8 mouse cellular contexts compared by ENCODE assay signal in genomic region chr8:126422174-126422919, GRCm38 (mm10). TPM values are rescaled to one million over a fixed set of nuclear protein-coding genes. Genes with fewer than 3 reads are reported as not detected.
DNase-seq lines count a peak whose midpoint lies in the region; ATAC-seq and TF ChIP-seq lines count a peak whose summit lies in the region.

Coa6 (plus strand) TSS chr8:126422515.

- H3K4me3 ChIP-seq in ES-E14 (ENCODE audit: insufficient read depth in 1 of 2, low read depth in 1 of 2, low read length in 2 of 2, poor library complexity in 1 of 2, severe bottlenecking in 1 of 2): peak within 1 kb of the TSS; percentile 93 to 96
- peak within 1 kb of the TSS; percentile 91 for H3K4me3 ChIP-seq in forebrain, embryonic 15.5 days
- peak within 1 kb of the TSS; percentile 99 for H3K4me3 ChIP-seq in lung, adult 2 months (replicated peaks; ENCODE audit: extremely low read depth, low read depth, low read length)

- peak; percentile 96 for DNase-seq in ES-E14 (ENCODE audit: low read depth, low spot score)
- DNase-seq in cerebellum, adult 11-12 months: peak; percentile 97
- peak; percentile 94 for DNase-seq in heart, postnatal 25 days (ENCODE audit: low spot score)
- peak; percentile 96 to 98 for DNase-seq in layer of hippocampus, adult 18-20 months (ENCODE audit: low spot score in 2 of 2)
- DNase-seq in lung, adult 2 months: peak; percentile 99
- DNase-seq in thymus, adult 18-20 months: peak; percentile 94 to 96

- peaks cover 14% of the 10 kb centered on the region for H3K36me3 ChIP-seq in ES-E14 (ENCODE audit: control insufficient read depth, insufficient read depth, low read length, poor library complexity, severe bottlenecking)
- H3K36me3 ChIP-seq in forebrain, embryonic 15.5 days: peaks cover 23% of the 10 kb centered on the region

- H3K27ac ChIP-seq in ES-E14 (ENCODE audit: insufficient read depth, low read depth, low read length, poor library complexity, severe bottlenecking): no peak within 1 kb of the TSS
- peak within 1 kb of the TSS; percentile 86 for H3K27ac ChIP-seq in forebrain, embryonic 15.5 days (replicated peaks)

- no peaks in the 10 kb centered on the region for H3K27me3 ChIP-seq in forebrain, embryonic 15.5 days

- peak; percentile 99 for ATAC-seq in forebrain, embryonic 15.5 days (replicated peaks)
- ATAC-seq in neutrophil, adult 5-6 weeks (ENCODE audit: extremely low read depth, insufficient number of reproducible peaks, low FRiP score, poor library complexity, severe bottlenecking): peak; percentile 98

- in situ Hi-C loops in ES-E14 (cut with MboI; ENCODE audit: low sequenced_read_pairs in 2 of 2, unreplicated experiment in 2 of 2): no loop called here

- H3K4me1 ChIP-seq in ES-E14 (ENCODE audit: control insufficient read depth in 2 of 2, insufficient read depth in 2 of 2, low read length in 2 of 2, poor library complexity in 1 of 2): peaks cover 2% of the 10 kb centered on the region in 2 experiments; a peak in 1 of 4 replicates
- H3K4me1 ChIP-seq in forebrain, embryonic 15.5 days: peaks cover 19% of the 10 kb centered on the region
- peaks cover 5% of the 10 kb centered on the region for H3K4me1 ChIP-seq in lung, adult 2 months (ENCODE audit: control insufficient read depth, insufficient read depth, low read length)

- WGBS in forebrain, embryonic 15.5 days: under 1% methylated on average over 61 of the region's 61 CpGs
- WGBS in lung, adult 2 months: under 1% methylated on average over 61 of the region's 61 CpGs

- no peaks in the 10 kb centered on the region for H3K9me3 ChIP-seq in ES-E14 (ENCODE audit: control insufficient read depth, insufficient read depth, low read depth, low read length)
- no peaks in the 10 kb centered on the region for H3K9me3 ChIP-seq in forebrain, embryonic 15.5 days

- intact Hi-C loops in heart, postnatal 25 days (cut with DNase I): loop anchor here (5.0 kb wide), 1 partner anchor 525 kb away; the partner anchor contains the start of gene Tomm20

- no peak for TF ChIP-seq CTCF in lung, adult 2 months (IDR thresholded peaks at IDR 0.05; ENCODE audit: insufficient read depth, low read length)

- peak; percentile 79; the same call in 1 of the 2 replicates for TF ChIP-seq POLR2A in lung, adult 2 months (IDR thresholded peaks at IDR 0.05; ENCODE audit: borderline replicate concordance, extremely low read depth, low read depth, low read length)

- H3K4me2 ChIP-seq in forebrain, embryonic 15.5 days (replicated peaks): peak within 1 kb of the TSS; percentile 61

- peak within 1 kb of the TSS; percentile 91 for H3K9ac ChIP-seq in ES-E14 (ENCODE audit: insufficient read depth, low read depth, low read length, poor library complexity, severe bottlenecking)
- peak within 1 kb of the TSS; percentile 89 for H3K9ac ChIP-seq in forebrain, embryonic 15.5 days (replicated peaks)

TF ChIP-seq in ES-E14, 5 proteins besides CTCF, POLR2A, EP300 and RAD21:
- no peak for TF ChIP-seq HCFC1 (IDR thresholded peaks at IDR 0.05; ENCODE audit: borderline replicate concordance, insufficient read depth, low read length)

RNA-seq across cellular contexts. Expression of gene Coa6, which starts in this region (rescaled TPM):
- total RNA-seq in ES-E14 (2012; rRNA removed): 26.0 and 34.9 TPM in 2 replicates
- 42.0 and 47.6 TPM in 2 replicates for polyA plus RNA-seq in forebrain, embryonic 15.5 days (2015; fragmentation: Nextera tagmentation; extraction: Ambion mirVana)
- 10 to 100 TPM; 24.8 to 26.2 TPM for total RNA-seq in heart, postnatal 25 days (2021)
- 10 to 100 TPM; 24.2 to 24.6 TPM for total RNA-seq in layer of hippocampus, adult 18-20 months (2021)
- polyA plus RNA-seq in lung, adult 2 months (2012; rRNA removed): 31.2 and 48.4 TPM in 2 replicates
- 14.1 and 21.9 TPM in 2 replicates for total RNA-seq in neutrophil, adult 5-6 weeks (2017)
